In the genomic region with DNA sequence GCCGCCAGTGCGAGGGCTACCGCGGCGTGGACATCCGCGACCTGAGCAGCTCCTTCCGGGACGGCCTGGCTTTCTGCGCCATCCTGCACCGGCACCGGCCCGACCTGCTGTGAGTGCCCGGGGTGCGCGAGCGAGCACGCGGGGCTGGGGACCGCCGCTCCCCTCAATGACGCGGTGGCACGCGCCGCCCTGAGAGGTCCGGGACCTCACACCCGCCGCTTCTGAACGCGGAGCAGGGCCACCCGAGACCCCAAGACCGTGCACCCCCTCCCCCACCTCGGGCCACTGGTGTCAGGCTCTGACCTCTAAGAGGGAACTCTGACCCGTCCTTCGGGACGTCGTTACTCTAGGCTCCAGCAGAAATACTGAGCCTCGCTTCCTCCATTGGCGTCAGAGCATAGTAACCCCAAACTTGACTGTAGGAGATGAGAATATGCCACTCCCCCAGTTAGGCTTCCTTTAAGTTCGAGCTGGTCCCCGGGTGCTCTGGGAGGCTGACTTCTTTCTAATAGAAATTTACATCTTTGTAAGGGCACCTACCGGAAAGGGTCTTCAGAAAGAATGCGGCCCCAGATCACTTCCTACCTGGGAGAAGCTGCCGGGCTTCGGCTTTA, we compare ENCODE assay signal across 8 mouse cellular contexts. TPM values are rescaled to one million over a fixed set of nuclear protein-coding genes. Genes with fewer than 3 reads are reported as not detected.
DNase-seq lines count a peak whose midpoint lies in the region; ATAC-seq and TF ChIP-seq lines count a peak whose summit lies in the region.

No protein-coding gene starts in this region.

- H3K4me2 ChIP-seq in hindbrain, embryonic 16.5 days (ENCODE audit: low read length): peak overlapping the region; percentile 70

- peak overlapping the region; percentile 84 for H3K4me3 ChIP-seq in heart, embryonic 10.5 days
- H3K4me3 ChIP-seq in cortical plate, adult 2 months (ENCODE audit: insufficient read depth, low read length): peak overlapping the region; percentile 81
- H3K4me3 ChIP-seq in hindbrain, embryonic 16.5 days (ENCODE audit: low read length): peak overlapping the region; percentile 69

- no peaks in the 10 kb centered on the region for H3K9me3 ChIP-seq in heart, embryonic 10.5 days
- no peaks in the 10 kb centered on the region for H3K9me3 ChIP-seq in hindbrain, embryonic 16.5 days (ENCODE audit: control insufficient read depth, low read length)

- 0 out of 2 replicates have a peak, but pooled peaks have one; percentile 6 for TF ChIP-seq POLR2A in cortical plate, adult 2 months (IDR thresholded peaks at IDR 0.05; ENCODE audit: extremely low read depth, insufficient read depth, low read length)

- no peaks in the 10 kb centered on the region for H3K27me3 ChIP-seq in heart, embryonic 10.5 days (ENCODE audit: insufficient read depth, poor library complexity, severe bottlenecking)
- no peaks in the 10 kb centered on the region for H3K27me3 ChIP-seq in hindbrain, embryonic 16.5 days (replicated peaks; ENCODE audit: control insufficient read depth, insufficient read depth, low read length)

- TF ChIP-seq CTCF in cortical plate, adult 2 months (IDR thresholded peaks at IDR 0.05; ENCODE audit: extremely low read depth, insufficient read depth, low read length): no peak

- under 1% methylated on average over 46 of the region's 46 CpGs for WGBS in heart, embryonic 10.5 days
- WGBS in hindbrain, embryonic 16.5 days: under 1% methylated on average over 36 of the region's 46 CpGs

- intact Hi-C loops in heart, postnatal 25 days (cut with DNase I): no loop called here

- H3K4me1 ChIP-seq in heart, embryonic 10.5 days: peaks cover 41% of the 10 kb centered on the region
- H3K4me1 ChIP-seq in cortical plate, adult 2 months (ENCODE audit: control insufficient read depth, insufficient read depth, low read length): no peaks in the 10 kb centered on the region
- H3K4me1 ChIP-seq in hindbrain, embryonic 16.5 days (ENCODE audit: control insufficient read depth, insufficient read depth, low read depth, low read length): peaks cover 15% of the 10 kb centered on the region

- DNase-seq in heart, embryonic 10.5 days (ENCODE audit: low spot score): peak; percentile 78
- DNase-seq in heart, postnatal 25 days (ENCODE audit: low spot score): no peak
- peak; percentile 62 for DNase-seq in CD4-positive, CD25-positive, alpha-beta regulatory T cell, adult 2 months (ENCODE audit: low read depth, low spot score)
- peak; percentile 53 for DNase-seq in thymus, postnatal 14 days
- no peak for DNase-seq in ovary, postnatal 36 days (ENCODE audit: low spot score)

- peak overlapping the region; percentile 98 for H3K27ac ChIP-seq in heart, embryonic 10.5 days
- H3K27ac ChIP-seq in cortical plate, adult 2 months (ENCODE audit: insufficient read depth, low read length): peak overlapping the region; percentile 97
- H3K27ac ChIP-seq in hindbrain, embryonic 16.5 days (ENCODE audit: low read depth, low read length): peak overlapping the region; percentile 75

- H3K36me3 ChIP-seq in heart, embryonic 10.5 days: peaks cover 21% of the 10 kb centered on the region
- H3K36me3 ChIP-seq in hindbrain, embryonic 16.5 days (ENCODE audit: control insufficient read depth, insufficient read depth, low read length): peaks cover under 1% of the 10 kb centered on the region; the same call in 1 of the 2 replicates

- ATAC-seq in hindbrain, embryonic 16.5 days: no peak; the same call in none of the 2 replicates
- 0 out of 2 replicates have a peak, but pooled peaks have one; percentile 19 for ATAC-seq in megakaryocyte progenitor cell, adult 5-6 weeks (replicated peaks; ENCODE audit: poor library complexity)

- H3K9ac ChIP-seq in hindbrain, embryonic 16.5 days (ENCODE audit: low read depth, low read length): peak overlapping the region; percentile 89

RNA-seq across cellular contexts. Expression of gene Micall1, which starts 0.7 kb away (rescaled TPM):
- polyA plus RNA-seq in heart, embryonic 10.5 days (2016; fragmentation: Nextera tagmentation; extraction: Ambion mirVana): 13.1 and 14.5 TPM in 2 replicates
- 10 to 100 TPM; 51.9 to 57.7 TPM for total RNA-seq in heart, postnatal 25 days (2021)
- 25.0 and 27.6 TPM in 2 replicates for polyA plus RNA-seq in cortical plate, adult 2 months (2012; rRNA removed)
- polyA plus RNA-seq in hindbrain, embryonic 16.5 days (2015; fragmentation: Nextera tagmentation; extraction: Ambion mirVana): 11.6 and 13.9 TPM in 2 replicates
- 4.8 and 5.6 TPM in 2 replicates for total RNA-seq in megakaryocyte progenitor cell, adult 5-6 weeks (2015)
- 3.6 and 5.5 TPM in 2 replicates for total RNA-seq in megakaryocyte progenitor cell, adult 5-6 weeks (2017)

RNA-seq across cellular contexts. Expression of gene Polr2f, which starts 31.4 kb away (rescaled TPM):
- 289 and 326 TPM in 2 replicates for polyA plus RNA-seq in heart, embryonic 10.5 days (2016; fragmentation: Nextera tagmentation; extraction: Ambion mirVana)
- 100 to 1,000 TPM; 132 TPM for total RNA-seq in heart, postnatal 25 days (2021)
- polyA plus RNA-seq in cortical plate, adult 2 months (2012; rRNA removed): 131 and 134 TPM in 2 replicates
- 258 and 285 TPM in 2 replicates for polyA plus RNA-seq in hindbrain, embryonic 16.5 days (2015; fragmentation: Nextera tagmentation; extraction: Ambion mirVana)
- total RNA-seq in megakaryocyte progenitor cell, adult 5-6 weeks (2015): 76.7 and 114 TPM in 2 replicates
- 88.6 and 104 TPM in 2 replicates for total RNA-seq in megakaryocyte progenitor cell, adult 5-6 weeks (2017)

RNA-seq across cellular contexts. Expression of gene 1700088E04Rik, which starts 31.6 kb away (rescaled TPM):
- 6.0 and 8.1 TPM in 2 replicates for polyA plus RNA-seq in heart, embryonic 10.5 days (2016; fragmentation: Nextera tagmentation; extraction: Ambion mirVana)
- 1 to 10 TPM; 1.6 to 1.7 TPM for total RNA-seq in heart, postnatal 25 days (2021)
- 16.5 and 17.1 TPM in 2 replicates for polyA plus RNA-seq in cortical plate, adult 2 months (2012; rRNA removed)
- polyA plus RNA-seq in hindbrain, embryonic 16.5 days (2015; fragmentation: Nextera tagmentation; extraction: Ambion mirVana): 18.0 and 20.2 TPM in 2 replicates
- 0.99 TPM in 1 of 2 replicates, not detected in the other for total RNA-seq in megakaryocyte progenitor cell, adult 5-6 weeks (2015)
- not detected in 2 replicates for total RNA-seq in megakaryocyte progenitor cell, adult 5-6 weeks (2017)

RNA-seq across cellular contexts. Expression of gene Eif3l, which starts 34.4 kb away (rescaled TPM):
- polyA plus RNA-seq in heart, embryonic 10.5 days (2016; fragmentation: Nextera tagmentation; extraction: Ambion mirVana): 201 and 226 TPM in 2 replicates
- total RNA-seq in heart, postnatal 25 days (2021): 10 to 100 TPM; 68.9 to 71.5 TPM
- polyA plus RNA-seq in cortical plate, adult 2 months (2012; rRNA removed): 86.8 and 93.0 TPM in 2 replicates
- polyA plus RNA-seq in hindbrain, embryonic 16.5 days (2015; fragmentation: Nextera tagmentation; extraction: Ambion mirVana): 174 and 177 TPM in 2 replicates
- total RNA-seq in megakaryocyte progenitor cell, adult 5-6 weeks (2015): 192 and 203 TPM in 2 replicates
- 259 and 271 TPM in 2 replicates for total RNA-seq in megakaryocyte progenitor cell, adult 5-6 weeks (2017)

RNA-seq across cellular contexts. Expression of gene Ankrd54, which starts 46.7 kb away (rescaled TPM):
- polyA plus RNA-seq in heart, embryonic 10.5 days (2016; fragmentation: Nextera tagmentation; extraction: Ambion mirVana): 34.8 and 48.7 TPM in 2 replicates
- total RNA-seq in heart, postnatal 25 days (2021): 1 to 10 TPM; 7.4 to 7.5 TPM
- 26.5 and 28.2 TPM in 2 replicates for polyA plus RNA-seq in cortical plate, adult 2 months (2012; rRNA removed)
- polyA plus RNA-seq in hindbrain, embryonic 16.5 days (2015; fragmentation: Nextera tagmentation; extraction: Ambion mirVana): 50.0 and 54.0 TPM in 2 replicates
- total RNA-seq in megakaryocyte progenitor cell, adult 5-6 weeks (2015): 16.0 and 17.3 TPM in 2 replicates
- total RNA-seq in megakaryocyte progenitor cell, adult 5-6 weeks (2017): 11.2 and 18.8 TPM in 2 replicates

Comparison
In these comparisons a context has a peak if more than half of its experiments do, and no peak if none do; other contexts are left out.
1. DNase-seq: peak in heart, embryonic 10.5 days (single experiment), CD4-positive, CD25-positive, alpha-beta regulatory T cell, adult 2 months (single experiment) and thymus, postnatal 14 days (single experiment); none in heart, postnatal 25 days (single experiment) and ovary, postnatal 36 days (single experiment).
2. Peak in every context shown above with its lines, with median percentiles within 50 percentile points of each other: H3K27ac ChIP-seq and H3K4me3 ChIP-seq.